15 mouse cellular contexts compared by ENCODE assay signal in the genomic region with DNA sequence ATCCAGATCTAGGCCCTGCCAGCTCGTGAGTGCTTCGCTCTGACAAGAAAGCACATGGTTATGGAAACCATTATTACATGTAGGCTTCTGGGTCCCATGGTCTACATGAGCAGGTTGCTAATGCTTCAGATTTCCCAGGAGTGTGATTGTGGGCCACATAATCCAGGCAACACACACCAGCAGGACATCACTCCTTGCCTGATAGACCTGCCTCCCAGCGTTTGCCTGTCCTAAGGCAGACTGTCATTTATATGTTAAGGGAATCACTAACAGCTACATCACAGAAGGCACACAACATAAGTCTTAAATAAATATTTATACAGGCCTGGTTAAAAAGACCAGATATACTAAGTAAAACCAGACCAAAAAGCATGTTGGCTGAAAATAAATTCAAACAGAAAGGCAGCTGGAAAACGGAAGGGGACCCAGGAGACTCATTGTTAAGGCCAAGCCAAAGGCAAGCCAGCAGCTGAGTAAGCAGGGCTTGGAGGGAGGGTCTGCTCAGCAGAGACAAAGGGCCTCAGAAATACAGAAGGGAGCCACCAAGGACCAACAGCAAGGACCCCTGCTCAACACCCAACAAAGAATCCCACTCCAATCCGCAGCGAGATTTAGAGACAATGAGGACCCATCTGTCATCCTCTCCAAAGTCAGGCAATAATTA.
DNase-seq lines count a peak whose midpoint lies in the region; ATAC-seq and TF ChIP-seq lines count a peak whose summit lies in the region.
"Had no signal": no experiment of that assay in that cellular context is flagged by ENCODE, and none has a peak within 500 bp of the region (broad histone marks: within the 10 kb centered on the region; RNA-seq: fewer than 3 reads in every experiment).

No protein-coding gene starts in this region.

- no peak overlapping the region for H3K4me3 ChIP-seq in forebrain, embryonic 13.5 days
- H3K4me3 ChIP-seq in hindbrain, postnatal 0 days (ENCODE audit: low read length): no peak overlapping the region
- no peak overlapping the region for H3K4me3 ChIP-seq in midbrain, embryonic 16.5 days (ENCODE audit: low read depth, low read length)
- no peak overlapping the region for H3K4me3 ChIP-seq in thymus, adult 2 months (ENCODE audit: control insufficient read depth, insufficient read depth, low read length)
- H3K4me3 ChIP-seq: liver, embryonic 15.5 days; megakaryocyte, embryonic 14.5 days had no signal

- no peak for TF ChIP-seq CTCF in hindbrain, postnatal 0 days (IDR thresholded peaks at IDR 0.05; ENCODE audit: low read depth)
- TF ChIP-seq CTCF in thymus, adult 2 months (IDR thresholded peaks at IDR 0.05; ENCODE audit: borderline replicate concordance, control insufficient read depth, extremely low read depth, insufficient read depth, low read length, poor library complexity): no peak

- intact Hi-C loops in left cerebral cortex, postnatal 14 days (cut with DNase I): no loop called here

- H3K27me3 ChIP-seq in forebrain, embryonic 13.5 days: no peaks in the 10 kb centered on the region
- H3K27me3 ChIP-seq in hindbrain, postnatal 0 days (ENCODE audit: insufficient read depth, low read length): no peaks in the 10 kb centered on the region
- no peaks in the 10 kb centered on the region for H3K27me3 ChIP-seq in midbrain, embryonic 16.5 days (ENCODE audit: control insufficient read depth, insufficient read depth, low read depth, low read length)
- no peaks in the 10 kb centered on the region for H3K27me3 ChIP-seq in thymus, adult 2 months (ENCODE audit: control insufficient read depth, insufficient read depth, low read length)
- H3K27me3 ChIP-seq: CH12.LX; liver, embryonic 15.5 days; megakaryocyte, embryonic 14.5 days had no signal

- H3K9ac ChIP-seq in forebrain, embryonic 13.5 days: no peak overlapping the region
- no peak overlapping the region for H3K9ac ChIP-seq in hindbrain, postnatal 0 days (replicated peaks; ENCODE audit: low read length)
- no peak overlapping the region for H3K9ac ChIP-seq in midbrain, embryonic 16.5 days (ENCODE audit: low read depth, low read length)
- H3K9ac ChIP-seq: liver, embryonic 15.5 days had no signal

- ATAC-seq in forebrain, embryonic 13.5 days: peak; percentile 93
- ATAC-seq in hindbrain, postnatal 0 days: 0 out of 2 replicates have a peak, but pooled peaks have one; percentile 51
- peak; percentile 80 for ATAC-seq in midbrain, embryonic 16.5 days
- ATAC-seq in megakaryocyte-erythroid progenitor cell, adult 5-6 weeks (replicated peaks; ENCODE audit: low FRiP score, low TSS enrichment, poor library complexity, severe bottlenecking): no peak
- ATAC-seq: Patski had no signal

- no peak for TF ChIP-seq POLR2A in thymus, adult 2 months (IDR thresholded peaks at IDR 0.05; ENCODE audit: control insufficient read depth, extremely low read depth, insufficient read depth, low read length, poor library complexity)

- no peak overlapping the region for H3K4me2 ChIP-seq in forebrain, embryonic 13.5 days
- H3K4me2 ChIP-seq in hindbrain, postnatal 0 days (ENCODE audit: low read depth, low read length): no peak overlapping the region
- no peak overlapping the region for H3K4me2 ChIP-seq in midbrain, embryonic 16.5 days (ENCODE audit: low read length)
- H3K4me2 ChIP-seq: liver, embryonic 15.5 days had no signal

- H3K4me1 ChIP-seq in forebrain, embryonic 13.5 days: peaks cover 4% of the 10 kb centered on the region; the same call in 1 of the 2 replicates
- no peaks in the 10 kb centered on the region for H3K4me1 ChIP-seq in hindbrain, postnatal 0 days (ENCODE audit: insufficient read depth, low read length)
- H3K4me1 ChIP-seq in midbrain, embryonic 16.5 days (ENCODE audit: control insufficient read depth, insufficient read depth, low read length): peaks cover 6% of the 10 kb centered on the region
- H3K4me1 ChIP-seq in thymus, adult 2 months (replicated peaks; ENCODE audit: control insufficient read depth, insufficient read depth, low read length): no peaks in the 10 kb centered on the region
- H3K4me1 ChIP-seq: liver, embryonic 15.5 days had no signal

- H3K27ac ChIP-seq in forebrain, embryonic 13.5 days: peak overlapping the region; percentile 58
- H3K27ac ChIP-seq in hindbrain, postnatal 0 days: no peak overlapping the region
- peak overlapping the region; percentile 65 for H3K27ac ChIP-seq in midbrain, embryonic 16.5 days (ENCODE audit: low read length)
- H3K27ac ChIP-seq in thymus, adult 2 months (ENCODE audit: control insufficient read depth, insufficient read depth, low read length): no peak overlapping the region
- H3K27ac ChIP-seq: liver, embryonic 15.5 days had no signal

- 55% methylated on average over 6 of the region's 6 CpGs for WGBS in forebrain, embryonic 13.5 days
- WGBS in hindbrain, postnatal 0 days: 40% methylated on average over 6 of the region's 6 CpGs
- 30% methylated on average over 6 of the region's 6 CpGs for WGBS in midbrain, embryonic 16.5 days
- 93% methylated on average over 6 of the region's 6 CpGs for WGBS in thymus, adult 2 months

- H3K9me3 ChIP-seq in forebrain, embryonic 13.5 days (replicated peaks): peaks cover 5% of the 10 kb centered on the region; the same call in 1 of the 2 replicates
- no peaks in the 10 kb centered on the region for H3K9me3 ChIP-seq in hindbrain, postnatal 0 days (ENCODE audit: low read length)
- H3K9me3 ChIP-seq in midbrain, embryonic 16.5 days (replicated peaks; ENCODE audit: control insufficient read depth, low read length, poor library complexity, severe bottlenecking): peaks cover 3% of the 10 kb centered on the region; the same call in 1 of the 2 replicates
- H3K9me3 ChIP-seq: liver, embryonic 15.5 days; megakaryocyte, embryonic 14.5 days had no signal

- peak; percentile 11 for DNase-seq in embryo, embryonic 9.5 days (ENCODE audit: extremely low spot score)
- no peak for DNase-seq in hindbrain, postnatal 0 days (ENCODE audit: low spot score)
- DNase-seq in spleen, postnatal 36 days (ENCODE audit: low spot score in 2 of 2): no peak
- no peak for DNase-seq in left cerebral cortex, postnatal 14 days (ENCODE audit: low spot score in 2 of 2)
- no peak for DNase-seq in thymus, adult 2 months
- DNase-seq: adrenal gland, adult 2 months; heart, postnatal 36 days; spleen, adult 18-20 months had no signal

- no peaks in the 10 kb centered on the region for H3K36me3 ChIP-seq in forebrain, embryonic 13.5 days (ENCODE audit: poor library complexity, severe bottlenecking)
- H3K36me3 ChIP-seq in hindbrain, postnatal 0 days (ENCODE audit: insufficient read depth, low read length): no peaks in the 10 kb centered on the region
- H3K36me3 ChIP-seq in midbrain, embryonic 16.5 days (ENCODE audit: control insufficient read depth, insufficient read depth, low read length): no peaks in the 10 kb centered on the region
- H3K36me3 ChIP-seq in thymus, adult 2 months (ENCODE audit: control insufficient read depth, insufficient read depth, low read length): no peaks in the 10 kb centered on the region
- H3K36me3 ChIP-seq: liver, embryonic 15.5 days had no signal

Comparison
In these comparisons a context has a peak if more than half of its experiments do, and no peak if none do; other contexts are left out.
1. H3K27ac ChIP-seq: peak in forebrain, embryonic 13.5 days (single experiment) and midbrain, embryonic 16.5 days (single experiment); none in hindbrain, postnatal 0 days (single experiment) and thymus, adult 2 months (single experiment).